Mouse (Mus musculus) stomach, embryonic 16.5 days (tissue): ENCODE measurements at regions not wholly inside any gene's neighbourhood (a gene's known extent, or its start where the extent isn't known, plus 50 kb on each side); places are given as distances from the start of the nearest gene placed in this dataset.
A peak's percentile ranks its signal among the peaks of the same experiment; 100 is the strongest.

Source experiments
- ATAC-seq: fragments of 200-750 bp; cut with Nextera tagmentation; 2 replicates; pipeline ENCODE4 v1.8.0; 2017; ENCODE audit warnings: moderate number of reproducible peaks, moderate TSS enrichment; ENCODE audit not compliant: insufficient read depth, low FRiP score
- H3K27ac ChIP-seq: fragments of 300-500 bp; sonication (generic); 2 replicates; pipeline ENCODE4 v1.5.1; 2014; ENCODE audit warnings: low read length
- H3K27me3 ChIP-seq: fragments of 300-500 bp; sonication (generic); 2 replicates; pipeline ENCODE4 v1.6.1; 2014; ENCODE audit warnings: low read length, control low read depth, mixed read lengths; ENCODE audit not compliant: control insufficient read depth, insufficient read depth
- H3K36me3 ChIP-seq: fragments of 300-500 bp; sonication (generic); 2 replicates; pipeline ENCODE4 v1.6.1; 2014; ENCODE audit warnings: low read length; ENCODE audit not compliant: control insufficient read depth, insufficient read depth
- H3K4me1 ChIP-seq: fragments of 300-500 bp; sonication (generic); 2 replicates; pipeline ENCODE4 v1.6.1; 2014; ENCODE audit warnings: low read length, control low read depth, mixed read lengths; ENCODE audit not compliant: control insufficient read depth, insufficient read depth
- H3K4me2 ChIP-seq: fragments of 300-500 bp; sonication (generic); 2 replicates; pipeline ENCODE4 v1.6.1; 2014; ENCODE audit warnings: low read depth, low read length, mixed read lengths
- H3K4me3 ChIP-seq: fragments of 300-500 bp; sonication (generic); replicated peaks from 2 replicates; pipeline ENCODE4 v1.5.1; 2014; ENCODE audit warnings: mild to moderate bottlenecking, low read length
- H3K9ac ChIP-seq: fragments of 300-500 bp; sonication (generic); 2 replicates; pipeline ENCODE4 v1.6.1; 2014; ENCODE audit warnings: low read length
- H3K9me3 ChIP-seq: fragments of 300-500 bp; sonication (generic); replicated peaks from 2 replicates; pipeline ENCODE4 v1.6.1; 2016; ENCODE audit warnings: low read length, control low read depth; ENCODE audit not compliant: control insufficient read depth
- WGBS: fragments of 180-500 bp; shearing (Covaris S2); extraction: QIAGEN DNeasy Blood & Tissue Kit; methylation state at CpG from one replicate; pipeline ENCODE4 v1.1.7; 2014; 5-methylcytosine and 5-hydroxymethylcytosine counted together

DNA sequence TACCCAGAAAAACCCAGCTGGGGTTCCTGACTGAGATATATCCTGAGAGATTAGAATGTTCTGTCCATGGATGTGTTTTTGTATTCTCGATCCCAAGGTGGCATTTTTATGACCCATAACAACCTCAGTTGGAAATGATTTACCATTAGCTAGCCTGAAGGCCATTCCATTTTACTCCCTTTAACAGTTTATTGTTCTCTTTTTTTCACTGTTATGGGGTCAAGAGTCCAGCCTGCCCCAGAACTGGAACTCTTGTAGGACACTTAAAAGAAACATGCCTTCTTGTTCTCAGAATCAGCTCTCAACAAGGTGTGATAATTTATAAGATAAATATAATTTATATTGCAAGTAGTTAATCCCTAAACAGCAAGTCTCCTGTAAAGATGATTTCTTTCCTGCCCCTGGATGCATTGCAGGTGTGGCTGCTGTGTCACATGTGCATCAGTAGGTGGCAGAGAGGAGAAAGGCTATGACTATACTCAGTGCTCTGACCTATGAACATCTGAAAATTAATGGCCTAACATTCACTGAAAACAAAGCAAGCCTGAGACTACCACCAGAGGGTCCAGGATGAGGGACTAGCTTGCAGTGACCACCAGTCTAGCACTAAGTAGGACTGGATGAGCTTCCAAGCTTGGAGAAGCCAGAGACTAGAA, 181.6 kb upstream of the Gm527 start:
- no peak; the same call in 1 of the 2 replicates for ATAC-seq
- H3K4me3 ChIP-seq, result no peak overlapping the region
- no peaks in the 10 kb centered on the region for H3K4me1 ChIP-seq
- WGBS, result 75% methylated on average over 1 of the region's 1 CpGs
- no peak overlapping the region for H3K9ac ChIP-seq
- no peaks in the 10 kb centered on the region for H3K36me3 ChIP-seq
- H3K4me2 ChIP-seq, result no peak overlapping the region
- no peaks in the 10 kb centered on the region for H3K9me3 ChIP-seq
- H3K27me3 ChIP-seq, result no peaks in the 10 kb centered on the region
- no peak overlapping the region for H3K27ac ChIP-seq

- H3K36me3 ChIP-seq, result no peaks in the 10 kb centered on the region
- no peak overlapping the region for H3K27ac ChIP-seq
- no peak overlapping the region for H3K4me3 ChIP-seq
- no peak overlapping the region for H3K4me2 ChIP-seq
- ATAC-seq, result no peak
- H3K9me3 ChIP-seq, result no peaks in the 10 kb centered on the region
- H3K27me3 ChIP-seq, result no peaks in the 10 kb centered on the region
- H3K9ac ChIP-seq, result no peak overlapping the region
- WGBS, result 87% methylated on average over 5 of the region's 5 CpGs
- H3K4me1 ChIP-seq, result no peaks in the 10 kb centered on the region
Observed at GRCm38 (mm10) chr12:64703419-64703818, 214.3 kb upstream of the Gm527 start.

GRCm38 (mm10) chr12:64701066-64701465, 216.6 kb upstream of the Gm527 start:
- WGBS, result 71% methylated on average over 3 of the region's 3 CpGs
- H3K27ac ChIP-seq, result no peak overlapping the region
- H3K4me3 ChIP-seq, result no peak overlapping the region

GRCm38 (mm10) chr12:64695343-64695742, 220.9 kb upstream of the Fscb start:
- H3K36me3 ChIP-seq, result no peaks in the 10 kb centered on the region
- no peak for ATAC-seq
- no peak overlapping the region for H3K9ac ChIP-seq
- H3K4me2 ChIP-seq, result no peak overlapping the region
- H3K9me3 ChIP-seq, result no peaks in the 10 kb centered on the region
- 0 out of 2 replicates have a peak, but pooled peaks cover 4% of the 10 kb centered on the region for H3K4me1 ChIP-seq
- 58% methylated on average over 1 of the region's 1 CpGs for WGBS
- H3K27me3 ChIP-seq, result no peaks in the 10 kb centered on the region
- H3K27ac ChIP-seq, result no peak overlapping the region
- H3K4me3 ChIP-seq, result no peak overlapping the region

More at GRCm38 (mm10) chr12:64701066-64701465, 216.6 kb upstream of the Gm527 start:
- Histone ChIP-seq H3K9ac (no peak overlapping the region), H3K36me3 (no peaks in the 10 kb centered on the region), H3K4me2 (no peak overlapping the region), H3K4me1 (no peaks in the 10 kb centered on the region), H3K27me3 (no peaks in the 10 kb centered on the region), H3K9me3 (no peaks in the 10 kb centered on the region)
- no peak for ATAC-seq

GRCm38 (mm10) chr12:64692196-64693169, 218.0 kb upstream of the Fscb start:
- ATAC-seq, result 0 out of 2 replicates have a peak, but pooled peaks have one; percentile 29
- H3K27me3 ChIP-seq, result no peaks in the 10 kb centered on the region
- H3K4me3 ChIP-seq, result no peak overlapping the region
- no peak overlapping the region for H3K27ac ChIP-seq
- 0 out of 2 replicates have a peak, but pooled peaks cover 4% of the 10 kb centered on the region for H3K4me1 ChIP-seq
- 25% methylated on average over 10 of the region's 10 CpGs for WGBS
- no peaks in the 10 kb centered on the region for H3K9me3 ChIP-seq
- H3K36me3 ChIP-seq, result no peaks in the 10 kb centered on the region
- no peak overlapping the region for H3K4me2 ChIP-seq
- H3K9ac ChIP-seq, result no peak overlapping the region

DNA sequence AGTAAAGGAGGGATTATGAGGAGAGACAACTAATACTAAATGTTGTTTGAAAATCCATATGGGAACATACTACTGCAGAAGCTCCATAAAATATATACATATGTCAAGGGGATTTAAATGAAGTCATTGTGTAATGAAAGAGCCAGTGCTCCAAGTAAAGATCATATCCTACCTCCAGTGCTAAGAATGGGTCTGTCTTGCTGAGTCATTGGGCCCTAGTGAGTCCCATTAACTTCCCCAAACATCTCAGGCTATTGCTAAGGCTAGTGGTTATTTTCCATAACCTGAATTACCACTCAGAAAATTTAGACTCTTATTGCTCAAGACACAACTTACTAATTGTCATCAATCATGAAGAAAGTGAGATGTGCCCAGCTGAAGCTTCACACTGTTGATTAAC, 215.2 kb upstream of the Fscb start:
- no peak overlapping the region for H3K27ac ChIP-seq
- H3K4me1 ChIP-seq, result 0 out of 2 replicates have a peak, but pooled peaks cover 4% of the 10 kb centered on the region
- no peak overlapping the region for H3K4me2 ChIP-seq
- H3K9ac ChIP-seq, result no peak overlapping the region
- H3K27me3 ChIP-seq, result no peaks in the 10 kb centered on the region
- no peaks in the 10 kb centered on the region for H3K36me3 ChIP-seq
- no peak for ATAC-seq
- no peak overlapping the region for H3K4me3 ChIP-seq
- H3K9me3 ChIP-seq, result no peaks in the 10 kb centered on the region

DNA sequence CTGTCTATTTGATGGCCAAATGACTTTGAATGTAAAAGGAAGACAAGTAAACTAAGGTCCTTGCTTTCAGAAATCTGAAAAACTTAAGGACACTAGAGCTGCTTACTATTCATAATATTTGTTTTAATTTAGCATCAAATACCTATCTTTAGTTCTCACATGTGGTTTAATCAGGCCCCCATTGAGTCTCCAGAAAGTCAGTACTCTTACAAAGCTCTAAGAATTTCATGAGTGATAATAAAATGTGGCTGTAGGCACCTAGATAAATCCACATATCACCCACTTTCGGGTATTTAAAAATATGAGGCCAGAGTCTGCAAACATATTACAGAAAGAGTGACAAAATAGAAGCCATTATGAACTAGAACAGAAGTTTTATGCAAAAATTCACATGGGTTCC, 214.1 kb upstream of the Fscb start:
- Histone ChIP-seq H3K4me2 (no peak overlapping the region), H3K36me3 (no peaks in the 10 kb centered on the region), H3K4me3 (no peak overlapping the region), H3K9me3 (no peaks in the 10 kb centered on the region), H3K27me3 (no peaks in the 10 kb centered on the region), H3K9ac (no peak overlapping the region), H3K4me1 (0 out of 2 replicates have a peak, but pooled peaks cover 4% of the 10 kb centered on the region), H3K27ac (no peak overlapping the region)
- ATAC-seq, result no peak
- WGBS, result 86% methylated on average over 1 of the region's 1 CpGs

DNA sequence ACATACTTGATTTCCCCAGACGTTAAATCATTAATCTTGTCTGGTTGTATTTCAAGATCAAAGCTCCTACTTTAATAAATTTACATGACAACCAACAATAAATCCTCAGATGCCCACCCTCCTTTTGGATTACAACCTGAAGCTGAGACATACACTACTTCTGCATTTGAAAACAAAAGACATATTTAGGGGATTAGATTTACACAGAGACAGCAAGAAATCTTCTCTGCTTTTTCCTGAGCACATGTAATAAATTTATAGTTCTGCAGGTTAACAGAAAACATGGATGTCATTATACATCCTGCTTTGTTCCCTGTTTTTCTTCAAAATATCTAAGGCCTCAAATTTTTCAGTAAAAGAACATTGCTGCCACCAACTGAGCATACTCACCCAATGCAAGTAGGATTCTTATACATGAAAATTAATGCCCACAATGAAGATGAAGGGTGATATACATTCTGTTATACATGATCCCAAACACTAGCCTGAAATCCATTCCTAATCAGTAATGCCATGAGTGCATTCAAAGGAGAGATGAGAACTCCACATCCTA, 166.4 kb upstream of the Fscb start:
- no peak overlapping the region for H3K4me3 ChIP-seq
- no peak for ATAC-seq
- no peaks in the 10 kb centered on the region for H3K9me3 ChIP-seq
- 44% methylated on average over 1 of the region's 1 CpGs for WGBS
- no peak overlapping the region for H3K27ac ChIP-seq
- no peak overlapping the region for H3K4me2 ChIP-seq
- no peaks in the 10 kb centered on the region for H3K4me1 ChIP-seq
- H3K27me3 ChIP-seq, result no peaks in the 10 kb centered on the region
- H3K9ac ChIP-seq, result no peak overlapping the region
- H3K36me3 ChIP-seq, result no peaks in the 10 kb centered on the region

DNA sequence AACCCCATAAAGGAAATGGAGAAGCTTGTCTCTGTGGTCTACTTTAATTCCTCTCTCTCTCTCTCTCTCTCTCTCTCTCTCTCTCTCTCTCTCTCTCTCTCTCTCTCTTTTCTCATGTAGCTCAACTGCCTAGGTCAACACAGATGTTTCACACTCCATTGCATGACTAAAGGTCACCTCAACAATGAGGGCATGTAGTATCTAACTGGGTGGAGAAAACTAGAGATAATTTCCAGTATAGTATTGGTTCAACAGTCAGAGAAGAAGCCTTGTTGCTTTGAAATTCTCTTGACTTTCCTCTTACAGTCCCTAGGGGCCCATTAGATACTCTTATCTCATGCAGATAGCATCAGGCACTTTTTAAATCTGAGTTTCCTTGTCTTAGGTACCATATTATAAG, 140.4 kb upstream of the Fscb start:
- Histone ChIP-seq H3K36me3 (no peaks in the 10 kb centered on the region), H3K9me3 (no peaks in the 10 kb centered on the region), H3K27me3 (no peaks in the 10 kb centered on the region), H3K27ac (no peak overlapping the region), H3K4me2 (no peak overlapping the region), H3K4me3 (no peak overlapping the region), H3K4me1 (no peaks in the 10 kb centered on the region), H3K9ac (no peak overlapping the region)
- no peak for ATAC-seq
